Mouse (Mus musculus) testis, postnatal 14 days (tissue): ENCODE data around the gene Cntd1.
"Not testable (repeated sequence)": the region's sequence is repeated elsewhere in the genome, so short reads cannot be mapped to it uniquely, and the experiment has no call there.

Experiments used
- DNase-seq: peaks from one replicate; pipeline ENCODE4 v3.0.0; 2021; ENCODE audit warnings: low spot score

Cntd1 gene

DNA sequence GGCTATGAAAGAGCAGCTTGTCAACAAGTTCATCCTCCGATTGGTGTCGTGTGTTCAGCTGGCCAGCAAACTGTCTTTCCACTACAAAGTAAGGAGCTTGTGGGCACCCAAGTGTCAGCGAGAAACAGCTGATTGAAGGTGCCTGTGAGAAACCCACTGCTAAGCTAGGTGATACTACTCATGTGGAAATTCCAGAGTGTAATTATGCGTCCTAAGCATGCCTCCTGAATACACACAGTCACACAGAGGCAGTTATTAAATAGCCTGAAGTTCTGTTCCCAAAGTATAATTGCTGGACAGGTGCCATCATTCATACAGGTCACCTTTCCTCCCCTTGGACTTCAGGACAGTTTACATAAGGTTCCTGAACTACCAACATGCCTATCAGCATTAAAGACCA is 5.0 kb downstream of the Cntd1 start:
- DNase-seq, result no peak

DNA sequence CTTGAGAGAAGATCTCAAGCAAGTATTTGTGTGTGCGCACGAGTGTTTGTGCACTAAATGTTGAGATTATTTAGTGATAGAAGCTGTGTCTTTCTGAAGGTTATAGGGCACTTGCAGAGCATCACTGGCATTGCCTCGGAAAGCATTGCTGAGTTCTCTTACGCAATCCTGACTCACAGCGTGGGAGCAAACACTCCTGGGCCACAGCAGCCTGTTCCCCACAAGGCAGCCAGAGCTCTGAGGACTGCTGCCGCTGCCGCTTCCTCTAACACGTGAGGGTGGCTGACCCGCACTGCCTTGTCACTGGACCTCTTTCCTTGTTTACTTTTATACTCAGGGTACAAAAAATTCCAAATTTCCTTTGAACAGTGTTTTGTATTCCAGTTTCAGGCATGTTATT is 8.5 kb downstream of the Cntd1 start:
- DNase-seq, result no peak

DNA sequence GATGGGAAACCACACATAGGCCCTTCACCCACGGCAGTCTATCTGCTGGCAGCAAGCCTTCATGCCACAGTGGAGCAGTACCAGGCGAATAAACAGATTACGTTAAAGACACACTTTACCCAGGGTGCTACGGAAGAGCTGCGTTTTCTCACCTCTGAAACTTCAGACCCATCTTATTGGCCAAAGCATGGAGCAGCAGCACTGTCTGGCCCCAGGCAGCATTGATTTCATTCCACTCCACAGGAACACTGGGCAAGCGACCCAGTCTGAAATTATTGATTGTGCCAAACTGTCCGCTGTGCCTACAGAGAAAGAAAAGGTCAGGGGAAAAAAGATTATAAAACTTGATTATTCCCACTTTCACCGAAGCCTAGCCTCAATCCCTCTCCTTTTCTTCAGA is 12.4 kb downstream of the Cntd1 start:
- no peak for DNase-seq

GRCm38 (mm10) chr11:101295191-101295590 is 16.4 kb downstream of the Cntd1 start:
- DNase-seq, result no peak

GRCm38 (mm10) chr11:101300881-101301280 is 22.1 kb downstream of the Cntd1 start:
- DNase-seq, result no peak

- DNase-seq, result no peak
These were observed 22.6 kb downstream of the Cntd1 start for GRCm38 (mm10) chr11:101301299-101302003.

DNA sequence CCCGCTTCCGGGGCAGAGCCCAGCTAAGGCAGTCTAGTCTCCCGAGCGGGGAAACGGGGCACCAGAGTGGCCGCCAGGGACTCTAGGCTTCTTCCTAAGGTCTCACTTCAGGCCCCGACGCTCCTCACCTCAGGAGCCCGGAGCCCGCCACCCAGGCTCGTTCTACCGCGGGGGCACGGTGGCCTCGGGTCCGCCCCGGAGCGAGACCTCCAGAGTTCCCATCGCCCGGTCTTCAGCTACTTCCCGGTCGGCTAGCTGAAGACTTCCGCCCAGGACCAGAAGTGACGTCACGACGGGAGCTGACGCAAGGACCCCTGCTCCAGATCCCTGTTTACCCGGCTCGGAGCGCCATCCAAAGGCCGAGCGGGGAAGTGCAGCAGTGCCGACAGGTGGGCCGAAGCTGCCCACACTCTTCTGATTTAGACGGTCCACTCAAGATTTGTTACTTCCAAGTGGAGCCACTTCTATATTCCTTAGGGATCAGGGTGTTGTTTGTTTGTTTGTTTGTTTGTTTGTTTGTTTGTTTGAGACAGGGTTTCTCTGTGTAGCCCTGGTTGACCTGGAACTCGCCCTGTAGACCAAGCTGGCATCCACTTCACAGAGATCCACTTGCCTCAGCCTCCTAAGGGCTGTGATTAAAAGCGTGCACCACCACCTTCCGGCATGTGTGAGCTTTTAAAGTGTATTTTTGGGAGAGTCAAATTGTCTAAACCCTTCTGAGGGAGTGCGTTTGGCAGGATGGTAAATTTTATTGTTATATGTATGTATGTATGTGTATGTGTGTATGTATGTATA is 23.4 kb downstream of the Cntd1 start, which contains the start of gene Becn1:
Becn1 (minus strand) TSS at position 283 of the 795 bp plus-strand sequence.
- peak; percentile 96 for DNase-seq

GRCm38 (mm10) chr11:101307744-101308143 is 28.9 kb downstream of the Cntd1 start:
- no peak for DNase-seq

- DNase-seq, result no peak
These were observed 32.3 kb downstream of the Cntd1 start for GRCm38 (mm10) chr11:101311083-101311482.

- no peak for DNase-seq
These were observed 33.3 kb downstream of the Cntd1 start for GRCm38 (mm10) chr11:101312150-101312549.

DNA sequence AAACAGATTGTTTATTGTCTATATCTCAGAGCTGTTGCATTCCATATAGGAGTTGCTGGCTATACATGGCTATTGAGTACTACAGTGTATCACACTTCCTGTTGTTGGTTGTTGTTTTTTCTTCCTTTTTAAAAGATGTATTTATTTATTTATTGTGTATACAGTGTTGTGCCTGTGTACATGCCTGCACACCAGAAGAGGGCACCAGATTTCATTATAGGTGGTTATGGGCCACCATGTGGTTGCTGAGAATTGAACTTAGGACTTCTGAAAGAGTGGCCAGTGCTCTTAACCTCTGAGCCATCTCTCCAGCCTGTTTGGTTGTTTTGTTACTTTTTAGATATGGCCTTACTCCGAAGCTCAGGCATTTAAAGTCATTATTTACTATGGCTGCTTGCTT is 35.8 kb downstream of the Cntd1 start:
- DNase-seq, result no peak

GRCm38 (mm10) chr11:101315082-101315650 is 36.4 kb downstream of the Cntd1 start:
- no peak for DNase-seq

DNA sequence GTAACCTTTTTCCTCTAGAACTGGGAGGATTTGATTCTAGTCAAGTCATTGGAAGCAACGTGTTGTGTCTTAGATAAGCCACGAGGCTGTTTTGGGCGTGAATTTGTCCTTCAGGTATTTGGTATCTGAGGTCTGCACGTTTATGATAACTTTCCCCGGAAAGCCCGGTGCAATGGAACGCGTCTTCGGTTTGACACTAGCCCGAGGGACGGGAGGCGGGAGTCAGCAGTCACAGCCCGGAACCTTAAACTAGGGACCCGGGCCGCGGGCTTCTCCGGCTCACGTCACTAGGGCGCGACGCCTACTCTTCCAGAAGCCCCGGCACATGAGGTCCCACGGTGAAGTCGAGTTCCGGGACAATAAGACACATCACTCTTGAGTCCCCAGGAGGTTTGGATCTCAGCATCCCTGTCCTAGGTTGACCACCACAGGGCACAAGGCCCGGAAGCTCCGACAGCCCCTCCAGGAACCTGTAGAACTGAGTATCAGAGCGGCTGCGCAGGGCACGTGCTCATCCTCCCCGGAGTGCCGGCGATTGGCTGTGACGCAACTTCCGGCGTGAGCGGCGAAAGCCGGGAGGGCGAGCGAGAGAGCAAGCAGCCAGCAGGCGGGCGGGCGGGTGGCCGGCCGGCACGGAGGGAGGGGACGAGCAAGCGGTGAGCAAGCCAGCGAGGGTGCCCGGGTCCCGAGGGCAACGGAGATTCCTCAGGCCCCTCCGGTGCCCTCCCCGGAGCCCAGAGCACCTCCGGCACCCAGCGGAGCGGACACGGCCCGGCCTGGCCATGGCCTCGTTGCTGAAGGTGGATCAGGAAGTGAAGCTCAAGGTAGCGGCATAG is 37.1 kb downstream of the Cntd1 start, which contains the start of gene Psme3:
Psme3 (plus strand) TSS at position 549 of the 836 bp plus-strand sequence.
- peak; percentile 94 for DNase-seq

DNA sequence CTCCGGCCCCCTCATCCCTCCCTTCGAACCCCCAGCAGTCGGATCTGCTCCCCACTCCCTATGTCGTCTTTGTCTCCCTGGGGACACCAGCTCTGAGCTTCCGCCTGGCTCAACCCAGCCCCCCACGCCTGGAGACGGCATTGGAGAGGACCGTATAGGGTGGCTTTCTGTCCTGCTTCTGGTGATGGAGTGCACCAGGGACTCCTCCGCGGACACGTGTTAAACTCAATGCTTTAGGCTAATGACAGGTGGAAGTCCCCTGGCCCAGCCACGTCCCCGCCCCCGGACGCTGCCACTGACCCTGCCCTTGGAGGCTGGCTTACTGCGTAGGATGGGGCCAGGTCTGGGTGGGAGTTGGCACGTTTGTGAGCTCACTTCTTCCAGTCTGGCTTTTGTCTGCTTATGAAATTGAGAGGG is 37.7 kb downstream of the Cntd1 start:
- DNase-seq, result no peak

DNA sequence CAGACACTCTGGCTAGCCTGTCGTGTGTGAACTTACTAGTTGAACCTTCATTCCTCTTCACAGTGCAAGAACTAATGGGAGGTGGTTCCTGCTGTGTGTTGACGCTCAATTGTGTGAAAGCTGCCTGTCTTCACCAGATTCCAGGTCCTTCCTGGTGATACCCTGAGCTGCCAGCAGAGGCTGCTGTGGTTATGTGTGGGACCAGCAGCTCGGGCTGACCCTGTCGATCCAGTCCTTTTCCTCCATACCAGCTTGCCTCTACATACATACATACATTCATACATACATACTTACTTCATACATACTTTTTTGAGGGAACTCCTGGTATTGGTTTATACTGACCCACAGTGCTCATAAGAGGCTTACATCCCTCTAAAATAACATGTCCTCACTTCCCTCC is 44.8 kb downstream of the Cntd1 start:
- DNase-seq, result no peak

DNA sequence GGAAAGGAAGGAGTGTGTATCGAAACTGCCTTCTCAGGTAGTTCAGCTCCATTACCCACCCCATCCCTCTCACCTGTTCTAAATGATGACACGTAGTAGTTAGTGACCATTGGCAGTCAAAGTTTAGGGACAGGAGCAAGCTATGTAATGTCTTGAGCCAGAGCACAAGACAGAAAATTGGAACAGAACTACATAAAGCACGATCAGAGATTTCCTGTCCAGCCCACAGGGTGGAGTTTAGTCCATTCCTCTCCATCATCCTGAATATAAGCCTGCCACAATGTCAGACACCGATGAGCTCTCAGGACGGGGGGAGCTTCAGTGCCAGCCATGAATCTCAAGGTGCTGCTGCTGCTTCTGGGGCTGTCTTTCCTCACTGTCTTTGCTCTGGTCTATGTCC is 46.0 kb downstream of the Cntd1 start, which contains the start of gene Aoc2:
Aoc2 (plus strand) TSS at position 301 of the 400 bp plus-strand sequence.
- DNase-seq, result no peak

- DNase-seq, result not testable (repeated sequence)
These were observed 46.4 kb downstream of the Cntd1 start for GRCm38 (mm10) chr11:101325201-101325600.

DNA sequence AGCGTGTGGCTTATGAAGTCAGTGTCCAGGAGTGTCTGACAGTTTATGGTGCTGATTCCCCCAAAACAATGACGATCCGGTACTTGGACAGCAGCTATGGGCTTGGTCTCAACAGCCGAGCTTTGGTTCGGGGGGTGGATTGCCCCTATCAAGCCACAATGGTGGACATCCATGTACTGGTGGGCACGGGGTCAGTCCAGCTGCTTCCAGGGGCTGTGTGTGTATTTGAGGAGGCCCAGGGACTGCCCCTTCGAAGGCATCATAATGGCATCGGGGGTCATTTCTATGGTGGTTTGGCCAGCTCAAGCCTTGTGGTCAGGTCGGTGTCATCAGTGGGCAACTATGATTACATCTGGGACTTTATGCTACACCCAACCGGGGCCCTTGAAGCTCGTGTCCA is 47.3 kb downstream of the Cntd1 start:
- DNase-seq, result no peak

- DNase-seq, result no peak
These were observed 48.5 kb downstream of the Cntd1 start for GRCm38 (mm10) chr11:101327311-101327710.

DNA sequence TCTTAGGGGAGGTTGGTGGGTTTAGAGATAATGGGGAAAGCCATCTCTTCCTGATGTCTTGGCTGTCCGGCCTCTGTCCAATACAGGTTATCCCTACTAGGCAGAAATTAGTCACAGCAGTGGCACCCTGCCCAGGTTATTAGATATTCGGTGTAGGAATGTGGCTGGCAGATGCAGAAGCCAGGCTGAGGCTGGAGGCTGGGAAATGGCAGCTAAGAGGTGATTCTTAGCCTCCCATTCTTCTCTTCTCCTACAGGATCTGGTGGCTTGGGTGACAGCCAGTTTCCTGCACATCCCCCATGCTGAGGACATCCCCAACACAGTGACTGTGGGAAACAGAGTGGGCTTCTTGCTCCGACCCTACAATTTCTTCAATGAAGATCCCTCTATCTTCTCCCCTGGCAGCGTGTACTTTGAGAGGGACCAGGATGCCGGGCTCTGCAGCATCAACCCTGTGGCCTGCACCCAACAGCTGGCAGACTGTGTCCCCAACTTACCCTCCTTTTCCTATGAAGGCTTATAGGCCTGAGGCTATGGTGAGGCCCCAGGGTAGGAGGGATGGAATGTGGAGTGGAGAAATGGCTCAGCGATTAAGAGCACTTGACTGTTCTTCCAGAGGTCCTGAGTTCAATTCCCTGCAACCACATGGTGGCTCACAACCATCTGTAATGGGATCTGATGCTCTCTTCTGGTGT is 50.3 kb downstream of the Cntd1 start:
- no peak for DNase-seq

DNA sequence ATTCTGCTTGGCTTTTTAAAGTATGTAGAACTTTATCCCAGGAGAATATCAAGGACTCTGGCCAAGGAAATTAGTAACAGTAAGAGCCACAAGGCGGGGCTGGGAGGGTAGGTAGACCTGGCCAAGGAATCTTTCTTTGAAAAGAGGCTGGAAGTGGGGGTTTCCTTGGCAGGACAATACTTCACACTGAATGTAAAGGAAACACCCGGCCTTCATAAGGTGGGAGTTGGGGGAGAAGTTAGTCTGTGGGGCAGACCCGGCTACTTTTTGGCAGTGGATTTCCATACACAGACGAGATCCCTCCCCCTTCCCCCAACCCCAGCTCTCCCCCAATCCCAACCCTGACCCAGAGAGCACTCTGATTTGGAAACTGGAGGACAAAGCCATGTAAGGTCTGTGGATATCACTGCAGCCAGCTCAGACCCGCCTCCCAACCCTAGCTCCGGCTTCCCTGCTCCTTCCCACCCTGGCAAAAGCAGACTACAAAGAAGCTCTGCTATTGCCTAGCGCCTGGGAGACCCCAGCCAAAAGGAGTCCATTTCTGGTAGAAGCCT is 51.6 kb downstream of the Cntd1 start, which contains the start of gene Aoc3:
Aoc3 (plus strand) TSS at position 235 of the 554 bp plus-strand sequence.
- DNase-seq, result peak; percentile 50
